Mouse (Mus musculus) effector memory CD4-positive, alpha-beta T cell, adult 5 months (primary cell): ENCODE measurements around the gene Sprn. TPM values are rescaled to one million over a fixed set of nuclear protein-coding genes. Genes with fewer than 3 reads are reported as not detected.

Experiments used
- polyA plus RNA-seq: library from polyadenylated mRNA; unstranded; fragments of 100-300 nt; shearing (Covaris generic); gene quantifications from one replicate; pipeline ENCODE4 v1.2.1, GENCODE M21; 2017

The Sprn gene
- polyA plus RNA-seq, result not detected

GRCm38 (mm10) chr7:140154218-140154927, at the start of gene Sprn:
TSS of gene Sprn (minus strand) at chr7:140154877.

DNA sequence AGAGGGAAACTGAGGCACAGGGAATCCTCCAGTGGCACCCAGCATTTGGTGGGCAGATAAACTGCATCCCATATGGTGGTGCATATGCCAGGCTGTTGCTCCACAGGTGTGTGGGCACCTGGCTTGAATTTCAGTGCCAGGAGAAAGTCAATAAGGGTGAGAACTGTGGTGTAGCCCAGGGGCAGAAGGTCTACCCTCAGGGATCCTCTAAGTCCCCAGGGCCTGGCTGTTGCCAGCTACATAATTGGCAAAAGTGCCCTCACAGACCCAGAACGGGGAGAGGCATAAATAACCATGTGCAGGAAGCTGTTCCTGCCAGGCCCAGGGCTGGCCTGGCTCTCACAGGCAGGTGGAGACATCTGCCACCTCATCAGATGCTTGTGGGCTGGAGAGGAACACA, 18.3 kb upstream of the Sprn start, which contains the start of gene Olfr523:
TSS of gene Olfr523 (plus strand) at position 282 of the 400 bp plus-strand sequence.

DNA sequence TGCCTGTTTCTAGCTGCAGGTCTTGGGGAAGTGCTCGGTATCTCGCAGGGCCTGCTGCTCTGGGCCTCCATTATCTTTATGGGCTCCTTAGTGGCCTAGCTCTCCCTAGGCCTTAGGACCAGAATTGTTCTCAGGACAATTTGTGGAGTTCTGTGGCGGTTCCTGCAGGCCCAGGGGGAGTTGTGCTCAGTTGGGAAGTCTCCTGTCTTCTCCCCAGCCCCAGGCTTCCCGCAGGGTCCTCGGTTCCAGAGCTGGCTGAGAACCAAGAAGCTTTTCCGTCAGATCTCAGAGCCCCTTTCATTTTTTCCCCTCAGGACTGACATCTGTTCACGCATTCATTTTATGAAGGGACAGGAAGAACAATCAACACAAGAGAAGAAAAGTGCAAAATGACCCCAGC, 10.0 kb upstream of the Sprn start, which contains the start of gene Olfr522:
TSS of gene Olfr522 (minus strand) at position 101 of the 400 bp plus-strand sequence.

DNA sequence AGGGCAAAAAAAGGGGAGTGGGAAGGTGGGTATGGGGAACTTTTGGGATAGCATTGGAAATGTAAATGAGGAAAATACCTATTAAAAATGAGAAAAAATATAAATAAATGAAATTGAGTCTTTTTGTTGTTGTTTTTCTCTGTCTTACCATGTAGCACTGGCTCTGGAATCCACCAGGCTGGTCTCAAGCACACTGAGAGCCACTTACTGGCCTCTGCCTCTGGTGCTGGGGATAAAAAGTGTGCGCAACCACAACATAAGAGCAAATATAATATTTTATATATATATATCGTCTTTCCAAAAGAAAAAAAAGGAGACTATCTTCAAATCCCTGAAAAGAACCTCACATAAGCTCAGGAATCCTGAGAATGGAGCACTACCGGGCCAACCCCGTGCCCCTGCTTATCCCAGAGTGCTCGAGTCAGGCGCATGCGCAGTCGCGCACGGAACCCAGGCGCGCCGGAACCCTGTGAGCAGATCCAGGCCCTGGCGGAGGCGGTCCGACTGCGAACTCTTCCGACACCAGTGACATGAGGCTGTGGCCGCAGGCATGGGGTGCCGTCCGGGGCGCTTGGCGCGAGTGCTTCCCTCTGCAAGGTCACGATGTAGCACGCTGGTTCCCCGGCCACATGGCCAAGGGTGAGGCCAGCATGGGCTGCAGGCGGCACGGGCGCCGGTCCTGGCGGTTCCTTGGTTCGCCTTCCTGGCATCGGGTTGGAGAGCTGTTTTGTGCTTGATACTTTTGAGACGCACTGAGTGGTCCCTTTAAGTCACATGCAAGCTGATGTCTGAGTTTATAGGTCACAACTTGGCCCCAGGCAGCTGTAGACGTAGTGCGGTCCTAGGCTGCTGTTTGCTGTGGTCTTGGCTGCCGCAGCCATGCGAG, 17.3 kb downstream of the Sprn start, which contains the start of gene Mtg1:
TSS of gene Mtg1 (plus strand) at position 430 of the 886 bp plus-strand sequence.

GRCm38 (mm10) chr7:140116329-140117054, 38.2 kb downstream of the Sprn start, which contains the start of gene Echs1:
TSS of gene Echs1 (minus strand) at chr7:140116476.

GRCm38 (mm10) chr7:140115583-140116328, 38.9 kb downstream of the Sprn start, which contains the start of gene Paox:
TSS of gene Paox (plus strand) at chr7:140115799.

GRCm38 (mm10) chr7:140101993-140102860, 52.5 kb downstream of the Sprn start, which contains the start of gene Fuom:
TSS of gene Fuom (minus strand) at chr7:140102441.

Other genes with a start within 250 kb of the Sprn start
- gene Utf1, start 211.1 kb downstream of the Sprn start, polyA plus RNA-seq, result 9.8 TPM
- gene 6430531B16Rik, start 176.1 kb downstream of the Sprn start, polyA plus RNA-seq, result 0.87 TPM
- 11.3 TPM for gene Adam8, start 162.3 kb downstream of the Sprn start, polyA plus RNA-seq
- gene Zfp511, start 118.5 kb downstream of the Sprn start, polyA plus RNA-seq, result 46.2 TPM
- gene Tubgcp2, start 118.2 kb downstream of the Sprn start, polyA plus RNA-seq, result 29.8 TPM
- gene Msx3, start 105.8 kb downstream of the Sprn start, polyA plus RNA-seq, result not detected
- gene Caly, start 72.3 kb downstream of the Sprn start, polyA plus RNA-seq, result not detected
- gene Prap1, start 61.5 kb downstream of the Sprn start, polyA plus RNA-seq, result not detected
- 6.1 TPM for gene Fuom, start 52.4 kb downstream of the Sprn start, polyA plus RNA-seq
- gene Paox, start 39.1 kb downstream of the Sprn start, polyA plus RNA-seq, result 2.3 TPM
- 27.2 TPM for gene Echs1, start 38.4 kb downstream of the Sprn start, polyA plus RNA-seq
- gene Mtg1, start 17.3 kb downstream of the Sprn start, polyA plus RNA-seq, result 17.8 TPM
- gene Olfr522, start 9.9 kb upstream of the Sprn start, polyA plus RNA-seq, result not detected
- not detected for gene Olfr523, start 18.3 kb upstream of the Sprn start, polyA plus RNA-seq
- gene Olfr524, start 51.1 kb upstream of the Sprn start, polyA plus RNA-seq, result 0.85 TPM
- gene Cd163l1, start 63.4 kb upstream of the Sprn start, polyA plus RNA-seq, result 3.7 TPM
- 9.9 TPM for gene 5830411N06Rik, start 92.4 kb upstream of the Sprn start, polyA plus RNA-seq
- gene Olfr525, start 166.0 kb upstream of the Sprn start, polyA plus RNA-seq, result 0.26 TPM
- not detected for gene Olfr527, start 179.1 kb upstream of the Sprn start, polyA plus RNA-seq
- gene Olfr60, start 206.8 kb upstream of the Sprn start, polyA plus RNA-seq, result 1.4 TPM
- 0.64 TPM for gene Olfr530, start 221.5 kb upstream of the Sprn start, polyA plus RNA-seq
- gene Olfr531, start 248.0 kb upstream of the Sprn start, polyA plus RNA-seq, result not detected